Mouse (Mus musculus): ENCODE results near the gene Fbrs.
"Not testable (repeated sequence)": the region's sequence is repeated elsewhere in the genome, so short reads cannot be mapped to it uniquely, and the experiment has no call there.

The Fbrs gene

DNA sequence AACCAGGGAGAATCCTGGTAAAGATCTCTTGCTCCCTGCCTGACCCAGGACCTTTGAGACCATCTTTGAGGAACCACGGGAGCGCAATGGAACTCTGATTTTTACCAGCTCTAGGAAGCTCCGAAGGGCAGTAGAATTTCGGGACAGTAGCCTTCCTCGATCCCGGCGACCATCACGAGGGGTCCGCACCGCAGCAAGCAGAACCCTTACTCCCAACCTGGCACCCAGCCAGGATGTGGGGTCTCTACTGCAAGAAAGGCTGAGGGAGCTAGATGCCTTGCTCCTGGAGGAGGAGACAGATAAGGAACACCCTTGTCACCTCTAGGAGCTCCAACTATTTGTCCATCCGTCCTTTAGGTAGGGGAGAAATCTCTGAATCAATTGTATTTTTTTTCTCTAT, 2.7 kb upstream of the Fbrs start:
- no peak for DNase-seq (ENCODE audit: low spot score in 2 of 2)

DNA sequence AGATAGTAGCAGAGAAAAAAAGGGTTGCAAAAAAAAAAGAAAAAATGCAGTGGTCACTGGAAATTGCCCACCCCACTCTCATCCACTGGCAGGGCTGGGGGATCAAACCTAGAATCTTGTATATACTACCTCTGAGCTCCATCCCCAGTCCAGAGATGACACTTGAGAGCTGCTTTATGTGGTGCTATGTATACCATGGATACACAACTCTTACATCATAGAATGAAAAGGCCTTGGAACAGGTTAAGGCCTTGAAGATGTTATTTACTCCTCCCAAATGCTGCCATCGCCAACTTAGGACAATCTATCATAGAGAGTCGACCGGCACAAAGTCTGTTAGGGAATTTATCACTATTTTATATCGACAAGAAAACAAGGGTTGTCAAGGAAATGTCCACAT, 2.1 kb upstream of the Fbrs start:
- no peak for DNase-seq (ENCODE audit: low spot score in 2 of 2)

DNA sequence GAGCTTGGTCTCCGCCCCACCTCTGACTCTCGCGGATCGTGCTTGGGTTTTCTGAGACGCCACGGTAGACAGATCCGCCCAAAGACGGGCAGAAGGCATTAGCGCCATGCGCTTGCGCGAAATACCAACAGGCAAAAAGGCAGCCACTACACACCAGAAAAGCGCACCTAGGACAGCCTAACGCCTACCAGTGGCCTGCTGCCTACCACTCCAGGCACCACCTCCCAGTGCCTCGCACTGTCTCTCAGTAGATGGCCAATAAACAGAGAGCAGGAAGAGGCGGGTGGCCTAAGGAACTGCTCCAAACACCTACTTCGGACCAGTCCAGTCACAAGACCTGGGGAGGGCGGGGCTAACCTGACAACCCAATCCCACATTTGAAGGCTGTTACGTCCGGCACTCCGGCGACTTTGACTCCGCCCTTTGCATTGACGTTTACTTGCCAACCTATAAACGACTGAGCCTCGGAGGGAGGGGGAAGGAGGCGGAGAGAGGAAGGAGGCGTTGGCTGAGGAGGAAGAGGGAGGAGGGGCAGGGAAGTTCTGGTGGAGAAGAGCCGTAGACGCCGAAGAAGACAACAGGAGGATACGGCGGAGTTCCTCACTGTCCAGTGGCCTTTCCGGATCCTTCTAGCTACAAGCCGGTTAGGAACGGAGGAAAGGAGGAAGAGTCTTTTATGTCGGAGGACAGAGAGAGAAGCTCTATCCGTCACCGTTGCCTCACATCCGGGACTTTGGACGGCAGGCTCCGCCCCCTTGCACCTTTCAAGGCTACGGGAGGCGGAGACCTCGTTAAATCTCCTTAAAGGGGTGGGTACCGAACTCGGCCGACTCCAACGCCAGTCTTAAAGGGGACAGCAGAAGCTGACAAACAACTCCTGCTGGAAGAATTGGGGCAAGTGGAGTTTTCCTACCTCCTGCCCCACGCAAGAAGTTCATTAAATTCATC, 1.0 kb upstream of the Fbrs start:
- DNase-seq (ENCODE audit: low spot score in 2 of 2), result peak; percentile 98 to 99

DNA sequence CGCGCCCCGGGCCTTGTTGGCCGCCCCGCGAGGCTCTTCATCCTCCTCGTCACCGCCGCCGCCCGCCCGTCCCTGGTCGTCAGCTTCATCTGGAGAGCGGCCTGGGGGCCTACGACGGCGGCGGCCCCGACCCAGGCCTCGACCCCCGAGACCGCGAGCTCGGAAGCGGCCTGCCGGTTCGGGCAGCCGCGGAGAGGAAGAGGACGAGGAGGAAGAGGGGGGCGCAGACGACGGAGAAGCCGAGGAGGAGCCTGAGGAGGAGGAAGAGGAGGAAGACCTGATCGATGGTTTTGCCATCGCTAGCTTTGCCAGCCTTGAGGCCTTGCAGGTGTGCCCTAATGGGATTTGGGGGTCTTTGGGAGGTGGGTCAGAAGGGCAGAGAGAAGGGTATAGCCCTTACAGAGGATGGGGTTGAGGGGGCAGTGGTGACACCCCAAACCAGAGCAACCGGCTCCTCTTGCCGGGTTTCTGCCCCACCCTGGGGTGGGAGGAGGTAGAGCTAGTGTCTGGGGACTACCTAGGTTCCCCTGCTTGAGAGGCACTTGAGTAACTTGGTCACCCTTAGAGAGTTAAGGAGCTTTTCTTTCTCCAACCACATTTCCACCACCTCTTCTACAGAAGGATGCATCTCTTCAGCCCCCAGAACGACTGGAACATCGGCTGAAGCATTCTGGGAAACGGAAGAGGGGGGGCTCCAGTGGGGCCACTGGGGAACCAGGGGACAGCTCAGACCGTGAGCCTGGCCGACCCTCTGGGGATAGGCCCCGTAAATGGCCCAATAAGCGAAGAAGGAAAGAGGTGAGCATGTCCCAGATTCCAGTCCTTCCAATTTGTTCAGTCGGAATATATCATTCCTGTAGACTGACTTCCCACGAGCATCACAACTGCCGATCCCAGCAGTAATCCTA, 573 bp downstream of the Fbrs start:
- no peak for DNase-seq (ENCODE audit: low spot score in 2 of 2)

DNA sequence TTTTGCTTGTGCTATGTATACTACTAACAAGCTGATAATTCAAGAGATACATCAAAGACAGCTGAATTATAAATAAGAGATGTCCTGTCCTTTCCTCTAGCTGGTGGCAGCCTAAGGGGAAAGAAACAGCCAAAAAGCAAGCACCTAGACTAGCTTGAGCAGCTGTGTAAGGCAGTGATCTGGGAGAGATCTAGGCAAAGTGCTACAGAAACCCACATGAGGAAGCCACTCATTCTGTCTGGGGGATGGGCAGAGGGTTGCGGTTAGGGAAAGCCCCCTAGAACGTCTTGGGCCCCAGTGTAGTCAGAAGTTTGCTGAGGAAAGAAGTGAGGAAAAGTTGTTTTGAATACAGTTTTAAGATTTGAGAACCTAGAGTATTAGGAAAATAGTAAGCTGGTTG, 1.3 kb downstream of the Fbrs start:
- no peak for DNase-seq (ENCODE audit: low spot score in 2 of 2)

DNA sequence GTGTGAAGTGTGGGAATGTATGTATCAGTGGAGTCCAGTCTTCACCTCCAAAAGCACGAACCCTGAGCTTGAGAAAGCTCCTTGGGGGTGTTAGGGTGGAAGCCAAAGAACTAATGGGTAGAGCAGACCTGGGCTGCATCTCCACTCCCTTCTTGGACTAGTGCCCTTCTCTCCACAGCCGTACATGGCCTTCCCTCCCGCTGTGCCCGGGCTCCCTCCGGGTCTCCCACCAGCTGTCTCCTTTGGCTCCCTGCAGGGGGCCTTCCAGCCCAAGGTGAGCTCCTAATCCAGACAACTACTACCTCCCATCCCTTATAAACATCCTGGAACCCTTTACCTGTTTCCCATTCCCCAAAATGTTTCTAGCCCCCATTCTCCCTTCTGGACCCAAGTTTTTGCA, 6.4 kb downstream of the Fbrs start:
- no peak for DNase-seq (ENCODE audit: low spot score in 2 of 2)

DNA sequence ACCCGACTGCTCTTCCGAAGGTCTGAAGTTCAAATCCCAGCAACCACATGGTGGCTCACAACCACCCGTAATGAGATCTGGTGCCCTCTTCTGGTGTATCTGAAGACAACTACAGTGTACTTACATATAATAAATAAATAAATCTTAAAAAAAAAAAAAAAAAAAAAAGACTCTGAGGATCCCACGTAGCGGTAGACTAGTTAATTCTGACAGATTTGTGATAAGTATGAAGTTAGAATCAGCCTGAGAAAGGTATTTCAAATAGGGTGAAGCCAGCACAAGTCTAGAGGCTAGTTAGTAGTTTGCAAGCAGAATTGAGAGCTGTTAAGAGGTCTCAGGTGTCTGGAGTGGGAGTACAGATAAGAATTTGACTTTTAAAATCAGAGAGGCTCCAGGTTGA, 9.4 kb downstream of the Fbrs start:
- DNase-seq (ENCODE audit: low spot score in 2 of 2), result not testable (repeated sequence)

DNA sequence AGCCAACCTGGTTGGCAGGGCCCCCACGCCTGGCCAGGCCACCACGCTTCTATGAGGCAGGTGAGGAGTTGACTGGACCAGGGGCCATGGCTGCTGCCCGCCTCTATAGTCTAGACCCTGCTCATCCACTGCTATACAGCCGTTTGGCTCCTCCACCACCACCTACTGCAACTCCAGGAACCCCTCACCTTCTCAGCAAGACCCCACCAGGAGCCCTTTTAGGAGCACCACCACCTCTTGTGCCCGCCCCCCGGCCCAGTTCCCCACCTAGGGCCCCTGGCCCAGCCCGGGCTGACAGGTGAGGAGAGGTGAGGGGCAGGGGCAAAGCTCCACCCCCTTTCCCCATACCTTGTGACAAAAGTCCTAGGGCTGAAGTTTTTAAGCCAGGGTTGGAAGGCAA, 11.0 kb downstream of the Fbrs start:
- DNase-seq (ENCODE audit: low spot score in 2 of 2), result no peak

DNA sequence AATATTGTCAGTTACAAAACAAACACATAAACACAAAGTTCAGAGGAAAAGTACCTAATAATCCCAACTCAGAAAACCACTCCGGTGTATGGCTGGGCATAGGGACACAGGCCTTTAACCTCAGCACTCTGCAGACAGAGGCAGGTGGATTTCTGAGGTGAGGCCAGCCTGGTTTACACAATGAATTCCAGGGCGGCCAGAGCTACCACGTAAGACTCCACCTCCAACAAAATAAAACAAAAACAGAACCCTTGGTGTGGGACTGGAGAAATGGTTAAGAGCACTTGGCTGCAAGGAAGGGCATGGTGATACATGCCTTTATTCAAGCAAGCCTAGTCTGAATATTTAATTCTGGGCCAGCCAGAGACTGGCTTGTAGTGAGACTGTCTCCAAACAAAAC, 12.8 kb downstream of the Fbrs start:
- DNase-seq (ENCODE audit: low spot score in 2 of 2), result no peak

DNA sequence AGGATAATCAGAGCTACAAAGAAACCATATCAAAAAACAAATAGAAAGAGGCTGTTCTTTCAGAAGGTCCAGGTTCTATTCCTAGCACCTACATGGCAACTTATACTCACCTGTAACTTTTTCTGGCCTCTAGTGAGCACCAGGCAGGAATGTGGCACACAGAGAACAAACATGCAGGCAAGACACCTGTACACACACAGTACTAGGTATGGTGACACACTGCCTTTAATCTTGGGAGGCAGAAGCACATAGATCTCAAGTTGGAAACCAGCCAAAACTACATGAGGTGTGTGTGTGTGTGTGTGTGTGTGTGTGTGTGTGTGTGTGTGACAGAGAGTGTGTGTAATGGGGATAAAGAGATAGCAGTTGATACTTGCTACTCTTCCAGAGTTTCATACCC, 15.6 kb downstream of the Fbrs start:
- DNase-seq (ENCODE audit: low spot score in 2 of 2), result no peak

DNA sequence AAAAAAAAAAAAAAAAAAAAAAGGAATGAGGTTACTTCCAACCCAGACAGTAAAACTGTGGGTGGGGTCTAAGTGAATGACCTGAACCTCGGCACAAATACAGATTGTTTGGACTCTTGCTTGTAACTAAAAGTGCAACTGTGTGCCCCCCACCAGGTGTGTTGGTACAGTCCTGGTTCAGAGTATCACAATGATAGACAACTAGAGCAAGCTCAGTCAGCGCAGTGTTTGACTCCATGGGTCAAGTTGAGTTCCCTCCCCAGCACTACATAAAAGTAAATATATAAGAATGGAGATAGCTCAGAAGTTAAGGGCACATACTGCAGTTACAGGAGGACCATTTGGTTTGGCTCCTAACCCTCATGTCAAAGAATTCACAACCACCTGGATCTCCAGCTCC, 18.4 kb downstream of the Fbrs start:
- no peak for DNase-seq (ENCODE audit: low spot score in 2 of 2)

DNA sequence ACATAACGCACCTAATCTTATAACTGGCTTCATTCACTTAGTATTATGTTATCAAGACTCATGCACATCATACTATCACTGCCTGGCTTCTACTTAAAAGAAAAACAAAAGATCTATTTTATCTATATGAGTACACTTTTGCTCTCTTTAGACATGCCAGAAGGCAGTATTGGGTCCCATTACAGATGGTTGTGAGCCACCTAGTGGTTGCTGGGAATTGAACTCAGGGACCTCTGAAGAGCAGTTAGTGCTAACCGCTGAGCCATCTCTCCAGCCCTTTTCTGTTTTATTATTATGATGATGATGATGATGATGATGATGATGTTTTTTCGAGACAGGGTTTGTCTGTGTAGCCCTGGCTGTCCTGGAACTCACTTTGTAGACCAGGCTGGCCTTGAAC, 19.4 kb downstream of the Fbrs start:
- no peak for DNase-seq (ENCODE audit: low spot score in 2 of 2)

DNA sequence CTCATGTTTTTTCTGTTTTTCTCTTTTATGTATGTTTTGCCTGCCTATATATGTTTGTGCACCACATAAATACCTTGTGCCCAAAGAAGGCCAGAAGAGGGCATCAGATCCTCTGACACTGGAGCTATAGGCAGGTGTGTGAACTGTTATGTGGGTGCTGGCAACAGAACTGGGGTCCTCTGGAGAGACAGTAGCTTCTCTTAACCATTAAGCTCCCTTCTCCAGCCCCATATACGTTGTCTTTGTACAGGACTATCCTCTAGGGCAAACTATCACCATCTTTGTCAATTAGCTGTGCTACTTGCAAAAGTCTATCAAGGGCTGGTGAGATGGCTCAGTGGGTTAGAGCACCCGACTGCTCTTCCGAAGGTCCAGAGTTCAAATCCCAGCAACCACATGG, 29.3 kb downstream of the Fbrs start:
- DNase-seq (ENCODE audit: low spot score in 2 of 2), result no peak

DNA sequence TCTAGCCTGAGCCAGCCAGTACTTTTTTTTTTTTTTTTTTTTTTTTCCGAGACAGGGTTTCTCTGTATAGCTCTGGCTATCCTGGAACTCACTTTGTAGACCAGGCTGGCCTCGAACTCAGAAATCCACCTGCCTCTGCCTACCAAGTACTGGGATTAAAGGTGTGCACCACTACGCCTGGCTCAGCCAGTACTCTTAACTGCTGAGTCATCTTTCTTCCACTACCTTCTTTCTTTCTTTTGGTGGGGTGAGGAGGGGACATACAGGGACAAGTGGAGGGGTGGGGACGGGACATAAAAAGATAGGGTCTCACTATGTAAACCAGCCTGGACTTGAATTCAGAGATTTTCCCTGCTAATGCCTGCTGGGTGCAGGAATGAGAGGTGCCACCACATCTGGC, 30.8 kb downstream of the Fbrs start:
- DNase-seq (ENCODE audit: low spot score in 2 of 2), result not testable (repeated sequence)

DNA sequence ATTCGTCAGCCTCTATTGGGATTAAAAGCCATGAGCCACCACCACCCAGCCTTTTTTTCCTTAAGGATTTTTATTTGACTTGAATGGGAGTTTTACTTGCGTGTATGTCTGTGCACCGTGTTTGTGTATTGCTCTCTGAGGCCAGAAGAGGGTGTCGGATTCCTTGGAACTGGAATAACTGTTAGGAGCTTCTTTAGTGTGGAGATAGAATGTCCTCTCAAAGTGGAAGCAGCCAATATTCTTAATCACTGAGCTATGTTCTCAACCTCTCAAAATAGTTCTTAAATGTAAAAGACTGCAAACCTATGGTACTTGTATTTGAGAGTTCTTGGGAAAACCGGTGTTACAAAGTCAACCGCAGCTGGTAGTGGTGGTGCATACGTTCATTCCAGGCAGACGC, 32.2 kb downstream of the Fbrs start:
- no peak for DNase-seq (ENCODE audit: low spot score in 2 of 2)

DNA sequence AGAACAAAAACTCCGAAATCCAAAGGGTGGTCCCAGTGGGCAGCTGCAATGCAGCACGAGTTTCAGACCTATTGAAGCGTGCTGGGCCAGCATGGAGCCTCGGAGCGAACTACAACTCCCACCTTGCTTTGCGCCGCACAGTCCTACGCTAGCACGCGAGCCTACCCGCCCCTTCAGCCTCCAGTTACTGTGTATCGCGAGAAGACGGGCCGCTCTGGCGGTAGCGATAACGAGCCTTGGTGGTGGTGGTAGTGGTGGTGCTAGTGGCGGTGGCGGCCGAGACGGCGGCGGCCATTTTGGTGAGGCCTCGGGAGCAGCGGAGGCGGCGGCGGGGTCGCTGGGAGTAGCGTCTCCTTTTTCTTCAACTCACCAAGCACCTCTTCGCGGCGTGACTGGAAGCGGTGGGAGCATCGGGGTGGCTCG, 32.8 kb downstream of the Fbrs start, which contains the start of gene Srcap:
Srcap (plus strand) TSS at position 176 of the 423 bp plus-strand sequence.
- peak; percentile 93 to 96 for DNase-seq (ENCODE audit: low spot score in 2 of 2)

DNA sequence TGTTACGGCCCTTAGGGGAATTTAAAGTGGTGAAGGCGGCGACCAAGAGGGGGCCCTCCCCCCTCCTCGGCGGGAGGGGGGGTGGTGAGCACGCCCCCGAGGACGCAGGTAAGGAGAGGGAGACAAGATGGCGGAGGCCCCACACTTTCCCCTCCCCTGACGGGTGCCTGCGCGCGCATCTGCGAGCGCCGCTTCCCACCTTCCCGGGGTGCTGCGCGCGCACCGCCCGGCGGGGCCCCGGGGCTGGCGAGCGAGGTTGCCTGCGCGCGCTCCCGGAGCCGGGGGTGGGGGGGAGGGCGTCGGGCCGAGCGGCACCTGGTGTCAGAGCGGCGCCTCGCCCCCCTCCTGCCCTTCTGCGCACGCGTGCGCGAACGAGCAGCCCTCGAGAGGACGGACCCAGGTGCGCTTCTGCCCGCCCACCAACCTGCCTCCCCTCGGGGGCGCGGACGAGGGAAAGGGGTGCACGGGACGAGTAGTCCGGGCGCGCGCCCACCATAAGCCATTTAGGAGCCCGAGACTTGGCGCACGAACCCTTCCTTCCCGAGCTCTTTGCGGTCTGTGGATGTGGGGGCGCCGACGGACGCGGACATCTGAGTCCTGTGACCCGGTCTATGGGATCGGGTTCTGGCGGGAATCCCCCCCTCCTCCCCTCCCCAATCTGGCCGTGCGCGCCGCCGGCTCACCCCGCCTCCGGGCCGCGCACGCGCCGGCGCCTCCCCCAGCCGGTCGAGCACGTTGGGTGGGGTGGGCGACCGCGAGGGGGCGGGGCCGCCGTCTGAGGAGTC, 33.4 kb downstream of the Fbrs start:
- peak; percentile 91 to 92 for DNase-seq (ENCODE audit: low spot score in 2 of 2)

DNA sequence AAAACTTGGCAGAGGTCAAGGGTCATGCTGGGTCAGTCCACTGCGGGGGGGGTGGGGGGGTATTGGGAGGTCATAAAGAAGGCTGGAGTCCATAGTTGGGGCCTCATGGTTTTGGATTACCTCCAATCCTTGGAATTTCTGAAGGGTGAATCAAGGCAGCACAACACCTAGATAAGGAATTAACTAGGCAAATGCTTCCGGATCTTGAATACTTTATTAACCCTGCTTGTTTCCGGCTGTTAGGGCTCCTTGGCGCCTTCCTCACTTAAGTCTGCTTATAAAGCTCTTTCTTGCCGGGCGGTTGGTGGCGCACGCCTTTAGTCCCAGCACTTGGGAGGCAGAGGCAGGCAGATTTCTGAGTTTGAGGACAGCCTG, 34.0 kb downstream of the Fbrs start:
- DNase-seq (ENCODE audit: low spot score in 2 of 2), result no peak

DNA sequence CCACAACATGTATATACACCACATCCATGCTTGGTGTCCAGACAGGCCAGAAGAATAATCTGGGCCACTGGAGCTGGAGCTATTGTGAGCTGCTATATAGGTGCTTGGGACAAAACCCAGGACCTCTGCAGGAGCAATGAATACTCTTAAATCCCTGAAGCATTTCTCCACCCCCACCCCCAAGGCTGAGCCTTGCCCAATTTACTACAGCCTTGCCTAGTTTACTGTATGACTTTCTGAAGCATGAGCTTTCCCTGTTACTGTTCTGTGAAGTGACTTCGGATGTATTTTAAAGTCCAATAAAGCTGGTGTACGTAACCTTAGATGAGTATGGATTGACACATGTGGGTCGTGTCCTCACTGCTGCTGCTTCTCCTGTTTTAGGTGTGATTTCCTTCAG, 34.8 kb downstream of the Fbrs start:
- DNase-seq (ENCODE audit: low spot score in 2 of 2), result no peak

DNA sequence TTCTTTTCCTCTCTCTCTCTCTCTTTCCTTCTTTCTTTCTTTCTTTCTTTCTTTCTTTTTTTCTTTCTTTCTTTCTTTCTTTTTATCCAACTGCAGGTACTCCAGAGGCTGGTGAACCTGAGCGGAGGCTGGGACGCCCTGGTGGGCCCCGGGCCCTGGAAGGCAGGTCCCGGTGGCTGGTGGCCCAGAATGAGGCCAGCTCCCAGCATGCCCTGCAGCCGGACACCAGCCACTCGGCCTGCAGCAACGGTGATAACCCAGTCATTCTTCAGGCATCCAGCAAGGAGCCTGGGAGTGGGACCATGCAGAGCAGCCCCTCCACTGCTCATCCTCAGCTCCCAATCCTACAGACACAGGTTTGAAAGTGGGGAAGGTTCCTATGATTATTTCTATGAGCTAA, 36.8 kb downstream of the Fbrs start:
- no peak for DNase-seq (ENCODE audit: low spot score in 2 of 2)

DNA sequence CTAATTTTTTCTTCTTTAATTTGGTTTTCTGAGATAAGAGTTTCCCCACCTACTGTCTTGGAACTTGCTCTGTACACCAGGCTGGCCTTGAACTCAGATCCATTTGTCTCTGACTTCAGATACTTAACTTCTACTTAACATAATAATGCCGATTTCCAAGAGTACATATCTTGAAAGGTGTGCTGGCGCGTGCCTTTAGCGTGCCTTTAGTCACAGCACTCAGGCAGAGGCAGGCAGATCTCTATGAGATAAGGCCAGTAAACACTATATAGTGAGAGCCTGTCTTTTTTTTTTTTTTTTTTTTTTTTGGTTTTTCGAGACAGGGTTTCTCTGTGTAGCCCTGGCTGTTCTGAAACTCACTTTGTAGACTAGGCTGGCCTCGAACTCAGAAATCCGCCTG, 37.3 kb downstream of the Fbrs start:
- no peak for DNase-seq (ENCODE audit: low spot score in 2 of 2)

DNA sequence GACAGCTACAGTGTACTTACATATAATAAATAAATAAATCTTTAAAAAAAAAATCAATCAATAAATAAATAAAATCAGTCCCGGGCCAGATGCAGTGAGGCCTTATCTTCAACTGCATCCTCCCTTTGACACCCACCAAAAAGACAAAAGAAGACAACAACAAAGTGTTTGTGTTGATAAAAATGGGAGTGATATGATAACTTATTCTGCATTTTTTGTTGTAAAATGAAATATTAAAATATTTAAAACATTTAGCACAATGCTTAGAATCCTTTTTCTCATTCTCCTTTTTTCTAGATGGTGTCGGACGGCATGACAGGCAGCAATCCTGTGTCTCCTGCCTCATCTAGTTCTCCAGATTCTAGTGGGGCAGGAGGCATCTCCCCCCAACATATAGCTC, 40.3 kb downstream of the Fbrs start, which contains the start of gene Gm42715:
Gm42715 (plus strand) TSS at position 301 of the 400 bp plus-strand sequence.
- no peak for DNase-seq (ENCODE audit: low spot score in 2 of 2)
